Mouse (Mus musculus) intestine, postnatal 0 days (tissue): ENCODE data around the gene Clptm1l. TPM values are rescaled to one million over a fixed set of nuclear protein-coding genes. Genes with fewer than 3 reads are reported as not detected.

ENCODE experiments used
- ATAC-seq: fragments of 200-750 bp; cut with Nextera tagmentation; 2 replicates; pipeline ENCODE4 v1.8.0; 2017; ENCODE audit warnings: mild to moderate bottlenecking, moderate TSS enrichment, moderate library complexity
- H3K27ac ChIP-seq: fragments of 300-500 bp; sonication (generic); 2 replicates; pipeline ENCODE4 v1.5.1; 2014; ENCODE audit warnings: mild to moderate bottlenecking, low read depth, low read length, moderate library complexity
- H3K27me3 ChIP-seq: fragments of 300-500 bp; sonication (generic); replicated peaks from 2 replicates; pipeline ENCODE4 v1.6.1; 2014; ENCODE audit warnings: low read length, mixed read lengths; ENCODE audit not compliant: control insufficient read depth, insufficient read depth
- H3K36me3 ChIP-seq: fragments of 300-500 bp; sonication (generic); 2 replicates; pipeline ENCODE4 v1.6.1; 2014; ENCODE audit warnings: mild to moderate bottlenecking, moderate library complexity; ENCODE audit not compliant: control insufficient read depth, insufficient read depth
- H3K4me1 ChIP-seq: fragments of 300-500 bp; sonication (generic); replicated peaks from 2 replicates; pipeline ENCODE4 v1.6.1; 2014; ENCODE audit warnings: antibody characterized with exemption, low read length, mixed read lengths; ENCODE audit not compliant: control insufficient read depth, insufficient read depth
- H3K4me2 ChIP-seq: fragments of 300-500 bp; sonication (generic); replicated peaks from 2 replicates; pipeline ENCODE4 v1.6.1; 2014; ENCODE audit warnings: low read depth, mild to moderate bottlenecking, moderate library complexity
- H3K4me3 ChIP-seq: fragments of 300-500 bp; sonication (generic); 2 replicates; pipeline ENCODE4 v1.5.1; 2014; ENCODE audit warnings: low read depth, low read length
- H3K9ac ChIP-seq: fragments of 300-500 bp; sonication (generic); 2 replicates; pipeline ENCODE4 v1.6.1; 2014; ENCODE audit warnings: mild to moderate bottlenecking, low read depth, low read length
- H3K9me3 ChIP-seq: fragments of 300-500 bp; sonication (generic); 2 replicates; pipeline ENCODE4 v1.6.1; 2016; ENCODE audit warnings: mixed run types; ENCODE audit not compliant: control insufficient read depth
- CTCF ChIP-seq: sonication (generic); IDR thresholded peaks from 2 replicates; pipeline ENCODE4 v1.5.1; 2016; ENCODE audit warnings: low read depth, mild to moderate bottlenecking, control low read depth, antibody characterized with exemption, moderate library complexity
- WGBS: fragments of 180-500 bp; shearing (Covaris S2); extraction: QIAGEN DNeasy Blood & Tissue Kit; methylation state at CpG from one replicate; pipeline ENCODE4 v1.1.7; 2014; 5-methylcytosine and 5-hydroxymethylcytosine counted together
- polyA plus RNA-seq: library from polyadenylated mRNA; unstranded; fragments of >200 nt; fragmentation: Nextera tagmentation; extraction: Ambion mirVana; gene quantifications from 2 replicates; pipeline ENCODE4 v1.2.1, GENCODE M21; 2015

The Clptm1l gene
- polyA plus RNA-seq, 1 experiment from 2014 or later = 127 TPM

GRCm38 (mm10) chr13:73626745-73627549, 23.1 kb downstream of the Clptm1l start, which contains the start of gene Tert:
Gene Tert (plus strand): TSS chr13:73626911.
- Histone ChIP-seq H3K9me3 (no peaks in the 10 kb centered on the region), H3K27ac (peak within 1 kb of the TSS; percentile 75), H3K4me3 (peak within 1 kb of the TSS; percentile 47), H3K36me3 (peaks cover 8% of the 10 kb centered on the region; the same call in 1 of the 2 replicates), H3K27me3 (no peaks in the 10 kb centered on the region), H3K4me2 (peak within 1 kb of the TSS; percentile 76), H3K9ac (peak within 1 kb of the TSS; percentile 48; the same call in 1 of the 2 replicates), H3K4me1 (peaks cover 14% of the 10 kb centered on the region; the same call in 1 of the 2 replicates)
- peak; percentile 73 for TF ChIP-seq CTCF
- WGBS = 7% methylated on average over 47 of the region's 47 CpGs
- peak; percentile 90 for ATAC-seq

- 72% methylated on average over 11 of the region's 11 CpGs for WGBS
- H3K9ac ChIP-seq = no peak overlapping the region
- no peaks in the 10 kb centered on the region for H3K9me3 ChIP-seq
- H3K4me2 ChIP-seq = peak overlapping the region; percentile 76
- peaks cover 14% of the 10 kb centered on the region; the same call in 1 of the 2 replicates for H3K4me1 ChIP-seq
- peaks cover 4% of the 10 kb centered on the region for H3K36me3 ChIP-seq
- peak overlapping the region; percentile 41; the same call in 1 of the 2 replicates for H3K27ac ChIP-seq
- no peaks in the 10 kb centered on the region for H3K27me3 ChIP-seq
- ATAC-seq = no peak
- TF ChIP-seq CTCF = no peak
- no peak overlapping the region for H3K4me3 ChIP-seq
Measured at GRCm38 (mm10) chr13:73628586-73629113, 24.8 kb downstream of the Clptm1l start.

- Histone ChIP-seq H3K4me3 (no peak overlapping the region), H3K27me3 (no peaks in the 10 kb centered on the region), H3K4me2 (no peak overlapping the region), H3K27ac (no peak overlapping the region), H3K4me1 (peaks cover 8% of the 10 kb centered on the region; the same call in 1 of the 2 replicates), H3K9me3 (no peaks in the 10 kb centered on the region), H3K9ac (no peak overlapping the region), H3K36me3 (peaks cover 10% of the 10 kb centered on the region)
- TF ChIP-seq CTCF = peak; percentile 44
- no peak for ATAC-seq
- 80% methylated on average over 3 of the region's 3 CpGs for WGBS
Measured at GRCm38 (mm10) chr13:73631837-73632236, 28.0 kb downstream of the Clptm1l start.

- TF ChIP-seq CTCF = no peak
- no peak overlapping the region for H3K4me2 ChIP-seq
- WGBS = 58% methylated on average over 5 of the region's 6 CpGs
- no peak overlapping the region for H3K4me3 ChIP-seq
- H3K27ac ChIP-seq = no peak overlapping the region
- no peaks in the 10 kb centered on the region for H3K27me3 ChIP-seq
- no peak for ATAC-seq
- peaks cover 16% of the 10 kb centered on the region for H3K36me3 ChIP-seq
- no peak overlapping the region for H3K9ac ChIP-seq
- no peaks in the 10 kb centered on the region for H3K9me3 ChIP-seq
- H3K4me1 ChIP-seq = no peaks in the 10 kb centered on the region
Measured at GRCm38 (mm10) chr13:73637826-73638225, 34.0 kb downstream of the Clptm1l start.

- Histone ChIP-seq H3K27ac (no peak overlapping the region), H3K27me3 (no peaks in the 10 kb centered on the region), H3K4me1 (no peaks in the 10 kb centered on the region), H3K4me2 (no peak overlapping the region), H3K36me3 (peaks cover 6% of the 10 kb centered on the region; the same call in 1 of the 2 replicates), H3K9ac (no peak overlapping the region), H3K4me3 (no peak overlapping the region), H3K9me3 (no peaks in the 10 kb centered on the region)
- no peak for TF ChIP-seq CTCF
- no peak for ATAC-seq
- 80% methylated on average over 4 of the region's 4 CpGs for WGBS
Measured at GRCm38 (mm10) chr13:73641296-73641695, 37.5 kb downstream of the Clptm1l start.

- WGBS = 40% methylated on average over 6 of the region's 6 CpGs
- no peaks in the 10 kb centered on the region for H3K27me3 ChIP-seq
Measured at GRCm38 (mm10) chr13:73646397-73647087, 42.7 kb downstream of the Clptm1l start.

More at GRCm38 (mm10) chr13:73646397-73647087, 42.7 kb downstream of the Clptm1l start:
- Histone ChIP-seq H3K9me3 (no peaks in the 10 kb centered on the region), H3K9ac (no peak overlapping the region), H3K4me2 (no peak overlapping the region), H3K4me1 (no peaks in the 10 kb centered on the region), H3K36me3 (peaks cover 16% of the 10 kb centered on the region), H3K27ac (no peak overlapping the region), H3K4me3 (no peak overlapping the region)
- peak; percentile 79 for ATAC-seq
- peak; percentile 95 for TF ChIP-seq CTCF
